Mouse (Mus musculus) forebrain, embryonic 16.5 days (tissue): ENCODE results near the gene Epn2. TPM values are rescaled to one million over a fixed set of nuclear protein-coding genes. Genes with fewer than 3 reads are reported as not detected.

Experiments
- ATAC-seq: fragments of 200-750 bp; cut with Nextera tagmentation; 2 replicates; pipeline ENCODE4 v1.8.0; 2017; ENCODE audit warnings: mild to moderate bottlenecking, moderate library complexity
- H3K27ac ChIP-seq: fragments of 300-500 bp; sonication (generic); 2 replicates; pipeline ENCODE4 v1.5.1; 2014; ENCODE audit warnings: low read length, control low read depth
- H3K27me3 ChIP-seq: fragments of 300-500 bp; sonication (generic); replicated peaks from 2 replicates; pipeline ENCODE4 v1.6.1; 2014; ENCODE audit warnings: low read length; ENCODE audit not compliant: control insufficient read depth, insufficient read depth
- H3K36me3 ChIP-seq: fragments of 300-500 bp; sonication (generic); 2 replicates; pipeline ENCODE4 v1.6.1; 2014; ENCODE audit not compliant: control insufficient read depth, insufficient read depth
- H3K4me1 ChIP-seq: fragments of 300-500 bp; sonication (generic); replicated peaks from 2 replicates; pipeline ENCODE4 v1.6.1; 2014; ENCODE audit warnings: low read length; ENCODE audit not compliant: control insufficient read depth, insufficient read depth
- H3K4me2 ChIP-seq: fragments of 300-500 bp; sonication (generic); 2 replicates; pipeline ENCODE4 v1.6.1; 2014; ENCODE audit warnings: mild to moderate bottlenecking, low read length, control low read depth
- H3K4me3 ChIP-seq: fragments of 300-500 bp; sonication (generic); replicated peaks from 2 replicates; pipeline ENCODE4 v1.5.1; 2014; ENCODE audit warnings: mild to moderate bottlenecking, low read length, control low read depth
- H3K9ac ChIP-seq: fragments of 300-500 bp; sonication (generic); replicated peaks from 2 replicates; pipeline ENCODE4 v1.6.1; 2014; ENCODE audit warnings: low read depth, low read length, control low read depth
- H3K9me3 ChIP-seq: fragments of 300-500 bp; sonication (generic); 2 replicates; pipeline ENCODE4 v1.6.1; 2016; ENCODE audit warnings: low read length; ENCODE audit not compliant: control insufficient read depth
- WGBS: fragments of 180-500 bp; shearing (Covaris S2); extraction: QIAGEN DNeasy Blood & Tissue Kit; methylation state at CpG from one replicate; pipeline ENCODE4 v1.1.7; 2014; 5-methylcytosine and 5-hydroxymethylcytosine counted together
- polyA plus RNA-seq: library from polyadenylated mRNA; unstranded; fragments of >200 nt; fragmentation: Nextera tagmentation; extraction: Ambion mirVana; gene quantifications from 2 replicates; pipeline ENCODE4 v1.2.1, GENCODE M21; 2015

The Epn2 gene
- polyA plus RNA-seq, 1 experiment from 2014 or later = 92.8 TPM

DNA sequence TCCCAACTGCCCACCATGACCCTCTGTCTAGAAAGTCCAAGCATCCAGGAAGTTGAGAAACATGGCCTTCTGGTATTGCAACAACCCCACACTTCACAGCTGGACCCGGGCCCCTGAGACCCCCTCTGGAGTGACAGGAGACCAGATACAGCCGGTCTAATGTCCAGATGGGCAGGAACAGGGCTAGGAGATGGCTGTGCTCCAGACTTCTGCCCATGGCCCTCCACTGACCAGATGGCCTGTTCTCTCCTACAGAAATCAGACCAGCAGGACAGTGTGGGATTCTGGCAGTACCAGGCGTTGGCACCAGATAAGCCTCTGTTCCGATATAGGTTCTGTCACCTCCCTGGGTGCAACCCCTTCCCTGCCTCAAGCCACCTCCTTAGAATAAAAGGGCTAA lies 111.0 kb downstream of the Epn2 start:
- Histone ChIP-seq H3K27ac (no peak overlapping the region), H3K9me3 (0 out of 2 replicates have a peak, but pooled peaks cover 2% of the 10 kb centered on the region), H3K27me3 (no peaks in the 10 kb centered on the region), H3K4me1 (no peaks in the 10 kb centered on the region), H3K9ac (no peak overlapping the region), H3K4me2 (no peak overlapping the region), H3K36me3 (no peaks in the 10 kb centered on the region), H3K4me3 (no peak overlapping the region)
- no peak for ATAC-seq
- WGBS = 83% methylated on average over 4 of the region's 4 CpGs

Other genes starting within 250 kb of the Epn2 start
- not detected in 2 replicates for gene Slc47a2, start 236.8 kb downstream of the Epn2 start, polyA plus RNA-seq
- gene Slc47a1, start 201.3 kb downstream of the Epn2 start, polyA plus RNA-seq = 0.09 and 0.10 TPM in 2 replicates
- gene Rnf112, start 125.6 kb downstream of the Epn2 start, polyA plus RNA-seq = 22.6 and 35.7 TPM in 2 replicates
- 47.4 and 55.0 TPM in 2 replicates for gene Mfap4, start 94.3 kb downstream of the Epn2 start, polyA plus RNA-seq
- 111 and 118 TPM in 2 replicates for gene Mapk7, start 85.3 kb downstream of the Epn2 start, polyA plus RNA-seq
- 32.6 and 36.1 TPM in 2 replicates for gene B9d1, start 74.5 kb downstream of the Epn2 start, polyA plus RNA-seq
- gene Grap, start 73.6 kb upstream of the Epn2 start, polyA plus RNA-seq = 10.2 and 11.3 TPM in 2 replicates
- 0.36 and 0.46 TPM in 2 replicates for gene Fam83g, start 104.4 kb upstream of the Epn2 start, polyA plus RNA-seq
- not detected in 2 replicates for gene Slc5a10, start 141.1 kb upstream of the Epn2 start, polyA plus RNA-seq
- 59.3 and 69.4 TPM in 2 replicates for gene Prpsap2, start 182.4 kb upstream of the Epn2 start, polyA plus RNA-seq